In the genomic region with DNA sequence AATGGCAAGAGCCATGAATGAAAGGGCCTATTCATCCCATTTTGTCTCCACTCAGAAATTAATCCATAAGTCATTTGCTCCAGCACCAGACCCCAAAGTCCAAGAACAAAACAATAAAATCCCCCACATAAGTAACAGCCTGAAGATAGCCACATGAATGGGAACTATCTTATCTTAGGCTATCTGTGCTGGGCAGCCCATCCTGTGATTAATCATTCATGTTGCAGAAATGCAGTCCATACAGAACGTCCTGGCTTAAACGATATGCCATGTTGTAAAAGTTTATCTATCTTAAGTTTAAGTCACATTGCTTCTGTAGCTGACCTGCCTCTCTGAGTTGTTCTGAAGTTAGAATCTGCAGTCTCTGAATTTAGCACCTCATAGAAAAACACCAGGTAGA, we compare ENCODE assay signal across 28 mouse cellular contexts.
"Had no signal": no experiment of that assay in that cellular context is flagged by ENCODE, and none has a peak within 500 bp of the region (broad histone marks: within the 10 kb centered on the region; RNA-seq: fewer than 3 reads in every experiment).

No protein-coding gene starts in this region.

- DNase-seq: left cerebral cortex, postnatal 4 days; liver; liver, embryonic 13.5 days; liver, postnatal 0 days; lung, adult 18-20 months; lung, adult 2 months; lung, embryonic 14.5 days; lung, postnatal 10 days; lung, postnatal 14 days; lung, postnatal 36 days; lung, postnatal 4 days; midbrain, embryonic 14.5 days had no signal

- H3K4me3 ChIP-seq: limb, embryonic 10.5 days; limb, embryonic 12.5 days; limb, embryonic 13.5 days; limb, embryonic 15.5 days; liver, embryonic 12.5 days; liver, embryonic 13.5 days; liver, embryonic 15.5 days; lung, embryonic 15.5 days; megakaryocyte, embryonic 14.5 days; midbrain, embryonic 10.5 days; midbrain, embryonic 12.5 days; midbrain, embryonic 13.5 days; midbrain, embryonic 15.5 days; myocyte; neural tube, embryonic 12.5 days had no signal

- H3K4me1 ChIP-seq: limb, embryonic 10.5 days; limb, embryonic 12.5 days; limb, embryonic 13.5 days; limb, embryonic 15.5 days; liver, embryonic 12.5 days; liver, embryonic 13.5 days; liver, embryonic 15.5 days; lung, embryonic 15.5 days; megakaryocyte, embryonic 14.5 days; midbrain, embryonic 10.5 days; midbrain, embryonic 12.5 days; midbrain, embryonic 13.5 days; midbrain, embryonic 15.5 days; neural tube, embryonic 12.5 days had no signal

- H3K27ac ChIP-seq: limb, embryonic 10.5 days; limb, embryonic 12.5 days; limb, embryonic 13.5 days; limb, embryonic 15.5 days; liver, embryonic 12.5 days; liver, embryonic 13.5 days; liver, embryonic 14.5 days; liver, embryonic 15.5 days; lung, embryonic 15.5 days; macrophage; midbrain, embryonic 10.5 days; midbrain, embryonic 12.5 days; midbrain, embryonic 13.5 days; midbrain, embryonic 15.5 days; neural tube, embryonic 12.5 days had no signal

- H3K9me3 ChIP-seq: limb, embryonic 10.5 days; limb, embryonic 13.5 days; limb, embryonic 15.5 days; liver, embryonic 12.5 days; liver, embryonic 13.5 days; liver, embryonic 15.5 days; lung, embryonic 15.5 days; midbrain, embryonic 10.5 days; midbrain, embryonic 12.5 days; midbrain, embryonic 13.5 days; midbrain, embryonic 15.5 days; neural tube, embryonic 12.5 days had no signal

- H3K36me3 ChIP-seq: limb, embryonic 10.5 days; limb, embryonic 12.5 days; limb, embryonic 13.5 days; limb, embryonic 15.5 days; liver, embryonic 12.5 days; liver, embryonic 13.5 days; liver, embryonic 15.5 days; lung, embryonic 15.5 days; midbrain, embryonic 10.5 days; midbrain, embryonic 12.5 days; midbrain, embryonic 13.5 days; midbrain, embryonic 15.5 days; neural tube, embryonic 12.5 days had no signal

- H3K9ac ChIP-seq: limb, embryonic 12.5 days; limb, embryonic 13.5 days; limb, embryonic 15.5 days; liver, embryonic 12.5 days; liver, embryonic 13.5 days; liver, embryonic 14.5 days; liver, embryonic 15.5 days; liver, postnatal 0 days; lung, embryonic 14.5 days; lung, embryonic 15.5 days; midbrain, embryonic 12.5 days; midbrain, embryonic 13.5 days; midbrain, embryonic 15.5 days; neural tube, embryonic 12.5 days had no signal

- H3K27me3 ChIP-seq: limb, embryonic 12.5 days; limb, embryonic 13.5 days; limb, embryonic 15.5 days; liver, embryonic 12.5 days; liver, embryonic 13.5 days; liver, embryonic 15.5 days; lung, embryonic 15.5 days; megakaryocyte, embryonic 14.5 days; midbrain, embryonic 12.5 days; midbrain, embryonic 13.5 days; midbrain, embryonic 15.5 days; neural tube, embryonic 12.5 days had no signal
